Mouse (Mus musculus) kidney, postnatal 0 days (tissue): Measurements from ENCODE around the gene Thra. TPM values are rescaled to one million over a fixed set of nuclear protein-coding genes. Genes with fewer than 3 reads are reported as not detected.

Experiments
- ATAC-seq: fragments of 200-750 bp; cut with Nextera tagmentation; replicated peaks from 2 replicates; pipeline ENCODE4 v1.8.0; 2017; ENCODE audit warnings: low read depth, moderate number of reproducible peaks, moderate TSS enrichment, moderate library complexity; ENCODE audit not compliant: low FRiP score
- DNase-seq: peaks from one replicate; pipeline ENCODE4 v3.0.0-alpha.2; 2016; ENCODE audit warnings: low spot score
- H3K27ac ChIP-seq: fragments of 300-500 bp; sonication (generic); 2 replicates; pipeline ENCODE4 v1.5.1; 2014; ENCODE audit warnings: mild to moderate bottlenecking
- H3K27me3 ChIP-seq: fragments of 300-500 bp; sonication (generic); 2 replicates; pipeline ENCODE4 v1.6.1; 2014; ENCODE audit warnings: low read length, mixed read lengths; ENCODE audit not compliant: insufficient read depth
- H3K36me3 ChIP-seq: fragments of 300-500 bp; sonication (generic); 2 replicates; pipeline ENCODE4 v1.6.1; 2014; ENCODE audit warnings: low read length, mixed read lengths; ENCODE audit not compliant: insufficient read depth
- H3K4me1 ChIP-seq: fragments of 300-500 bp; sonication (generic); replicated peaks from 2 replicates; pipeline ENCODE4 v1.6.1; 2014; ENCODE audit warnings: antibody characterized with exemption, low read length, mixed read lengths; ENCODE audit not compliant: insufficient read depth
- H3K4me2 ChIP-seq: fragments of 300-500 bp; sonication (generic); 2 replicates; pipeline ENCODE4 v1.6.1; 2014; ENCODE audit warnings: mild to moderate bottlenecking, low read length, moderate library complexity, mixed read lengths
- H3K4me3 ChIP-seq: fragments of 300-500 bp; sonication (generic); replicated peaks from 2 replicates; pipeline ENCODE4 v1.5.1; 2014; ENCODE audit warnings: low read depth, low read length
- H3K9ac ChIP-seq: fragments of 300-500 bp; sonication (generic); 2 replicates; pipeline ENCODE4 v1.6.1; 2014; ENCODE audit warnings: low read depth, low read length
- H3K9me3 ChIP-seq: fragments of 300-500 bp; sonication (generic); replicated peaks from 2 replicates; pipeline ENCODE4 v1.6.1; 2016; ENCODE audit warnings: low read length, inconsistent platforms, mixed read lengths
- CTCF ChIP-seq: IDR thresholded peaks from 2 replicates; pipeline ENCODE4 v1.5.1; 2016; ENCODE audit warnings: antibody characterized with exemption, low read depth, mild to moderate bottlenecking, moderate library complexity
- WGBS: fragments of 180-500 bp; shearing (Covaris S2); extraction: QIAGEN DNeasy Blood & Tissue Kit; methylation state at CpG from one replicate; pipeline ENCODE4 v1.1.7; 2014; 5-methylcytosine and 5-hydroxymethylcytosine counted together
- polyA plus RNA-seq: library from polyadenylated mRNA; unstranded; fragments of >200 nt; fragmentation: Nextera tagmentation; extraction: Ambion mirVana; gene quantifications from 2 replicates; pipeline ENCODE4 v1.2.1, GENCODE M21; 2015

The Thra gene
- 26.1 TPM in 2 replicates for polyA plus RNA-seq

- H3K9ac ChIP-seq, result peak within 1 kb of the TSS; percentile 90
- H3K4me1 ChIP-seq, result peaks cover 44% of the 10 kb centered on the region
- no peaks in the 10 kb centered on the region for H3K9me3 ChIP-seq
- TF ChIP-seq CTCF, result no peak
- ATAC-seq (peak; percentile 31), DNase-seq (peak; percentile 86)
- peak within 1 kb of the TSS; percentile 97 for H3K4me3 ChIP-seq
- H3K27ac ChIP-seq, result peak within 1 kb of the TSS; percentile 95
- H3K4me2 ChIP-seq, result peak within 1 kb of the TSS; percentile 84
- under 1% methylated on average over 22 of the region's 22 CpGs for WGBS
- H3K36me3 ChIP-seq, result no peaks in the 10 kb centered on the region
- H3K27me3 ChIP-seq, result no peaks in the 10 kb centered on the region
Observed at GRCm38 (mm10) chr11:98740393-98741050, at the start of gene Thra. Thra (plus strand) TSS chr11:98740638.

- H3K4me1 ChIP-seq, result peaks cover 11% of the 10 kb centered on the region
- no peaks in the 10 kb centered on the region for H3K9me3 ChIP-seq
- H3K9ac ChIP-seq, result no peak overlapping the region
- H3K4me2 ChIP-seq, result no peak overlapping the region
- WGBS, result 67% methylated on average over 13 of the region's 13 CpGs
- no peak for TF ChIP-seq CTCF
- peaks cover 62% of the 10 kb centered on the region for H3K36me3 ChIP-seq
- no peak overlapping the region for H3K4me3 ChIP-seq
- H3K27ac ChIP-seq, result no peak overlapping the region
- ATAC-seq, result no peak
- DNase-seq, result no peak
- H3K27me3 ChIP-seq, result no peaks in the 10 kb centered on the region
Observed at GRCm38 (mm10) chr11:98693201-98693600, 47.2 kb upstream of the Thra start.

- Histone ChIP-seq H3K4me2 (no peak overlapping the region), H3K4me1 (peaks cover 11% of the 10 kb centered on the region), H3K27me3 (no peaks in the 10 kb centered on the region), H3K27ac (no peak overlapping the region), H3K9ac (no peak overlapping the region), H3K9me3 (no peaks in the 10 kb centered on the region), H3K4me3 (no peak overlapping the region), H3K36me3 (peaks cover 59% of the 10 kb centered on the region)
- WGBS, result 81% methylated on average over 9 of the region's 9 CpGs
- no peak for TF ChIP-seq CTCF
- DNase-seq (no peak), ATAC-seq (no peak)
Observed at GRCm38 (mm10) chr11:98693746-98694145, 46.7 kb upstream of the Thra start.

GRCm38 (mm10) chr11:98694301-98694700, 46.1 kb upstream of the Thra start:
- 74% methylated on average over 9 of the region's 9 CpGs for WGBS
- Histone ChIP-seq H3K36me3 (peaks cover 56% of the 10 kb centered on the region), H3K4me3 (no peak overlapping the region), H3K9ac (no peak overlapping the region), H3K4me2 (no peak overlapping the region), H3K9me3 (no peaks in the 10 kb centered on the region), H3K27me3 (no peaks in the 10 kb centered on the region), H3K4me1 (peaks cover 11% of the 10 kb centered on the region), H3K27ac (peak overlapping the region; percentile 13; the same call in 1 of the 2 replicates)
- no peak for ATAC-seq
- no peak for DNase-seq
- TF ChIP-seq CTCF, result no peak

- H3K9me3 ChIP-seq, result no peaks in the 10 kb centered on the region
- H3K4me2 ChIP-seq, result no peak overlapping the region
- H3K36me3 ChIP-seq, result peaks cover 52% of the 10 kb centered on the region
- DNase-seq (no peak), ATAC-seq (no peak)
- 59% methylated on average over 14 of the region's 14 CpGs for WGBS
- peaks cover 11% of the 10 kb centered on the region for H3K4me1 ChIP-seq
- H3K27ac ChIP-seq, result peak overlapping the region; percentile 57; the same call in 1 of the 2 replicates
- no peak for TF ChIP-seq CTCF
- no peak overlapping the region for H3K9ac ChIP-seq
- no peak overlapping the region for H3K4me3 ChIP-seq
- no peaks in the 10 kb centered on the region for H3K27me3 ChIP-seq
Observed at GRCm38 (mm10) chr11:98695408-98695807, 45.0 kb upstream of the Thra start.

GRCm38 (mm10) chr11:98696454-98697216, 43.8 kb upstream of the Thra start:
- peaks cover 40% of the 10 kb centered on the region for H3K36me3 ChIP-seq
- H3K4me2 ChIP-seq, result no peak overlapping the region
- WGBS, result 64% methylated on average over 14 of the region's 14 CpGs
- DNase-seq (no peak), ATAC-seq (peak; percentile 25; the same call in 1 of the 2 replicates)
- H3K9ac ChIP-seq, result no peak overlapping the region
- no peaks in the 10 kb centered on the region for H3K9me3 ChIP-seq
- H3K4me3 ChIP-seq, result no peak overlapping the region
- H3K27me3 ChIP-seq, result no peaks in the 10 kb centered on the region
- H3K4me1 ChIP-seq, result peaks cover 11% of the 10 kb centered on the region
- no peak for TF ChIP-seq CTCF
- H3K27ac ChIP-seq, result peak overlapping the region; percentile 57; the same call in 1 of the 2 replicates
